Comparison of ENCODE assay signal across 20 mouse cellular contexts in the genomic region with DNA sequence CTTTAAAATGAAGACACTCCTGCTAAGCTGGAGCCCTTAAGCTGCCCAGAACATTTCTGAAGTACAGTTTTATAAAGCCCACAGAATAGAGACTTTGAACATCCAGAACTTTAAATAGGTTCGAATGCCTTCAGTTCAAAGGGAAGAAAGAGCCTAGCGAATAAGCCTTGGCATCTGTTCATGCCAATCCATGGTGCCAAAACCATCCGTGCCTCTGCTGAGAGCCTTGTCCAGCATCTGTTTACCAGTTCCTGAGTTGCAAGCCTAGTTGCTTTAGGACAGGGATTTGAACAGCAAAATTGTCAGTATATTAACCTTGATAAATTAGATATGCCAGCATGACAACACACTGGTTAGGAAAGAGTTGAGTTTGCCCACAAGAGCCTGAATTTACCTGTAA.
DNase-seq lines count a peak whose midpoint lies in the region; ATAC-seq and TF ChIP-seq lines count a peak whose summit lies in the region.
"Had no signal": no experiment of that assay in that cellular context is flagged by ENCODE, and none has a peak within 500 bp of the region (broad histone marks: within the 10 kb centered on the region; RNA-seq: fewer than 3 reads in every experiment).

No protein-coding gene starts in this region.

- ATAC-seq in liver, postnatal 0 days = no peak
- ATAC-seq: forebrain, embryonic 16.5 days had no signal

- H3K9ac ChIP-seq in liver, adult 2 months (ENCODE audit: low read depth, low read length) = no peak overlapping the region
- H3K9ac ChIP-seq in liver, postnatal 0 days (replicated peaks) = no peak overlapping the region
- H3K9ac ChIP-seq: embryonic facial prominence, embryonic 13.5 days; embryonic facial prominence, embryonic 15.5 days; forebrain, embryonic 12.5 days had no signal

- WGBS in liver, adult 2 months = 32% methylated on average over 3 of the region's 3 CpGs
- 74% methylated on average over 3 of the region's 3 CpGs for WGBS in liver, postnatal 0 days (ENCODE audit: insufficient replicate concordance)

- no peak for TF ChIP-seq EP300 in liver, postnatal 0 days (IDR thresholded peaks at IDR 0.05; ENCODE audit: low read depth)

- no peak for TF ChIP-seq CTCF in liver, adult 2 months (IDR thresholded peaks at IDR 0.05; ENCODE audit: low read depth, low read length)
- TF ChIP-seq CTCF in liver, postnatal 0 days (IDR thresholded peaks at IDR 0.05; ENCODE audit: low read depth) = no peak

- H3K4me1 ChIP-seq in liver, adult 2 months (ENCODE audit: control insufficient read depth, insufficient read depth, low read length) = peaks cover 3% of the 10 kb centered on the region; the same call in 1 of the 2 replicates
- 0 out of 2 replicates have a peak, but pooled peaks cover 2% of the 10 kb centered on the region for H3K4me1 ChIP-seq in liver, postnatal 0 days (ENCODE audit: insufficient read depth)
- H3K4me1 ChIP-seq: embryonic facial prominence, embryonic 15.5 days; forebrain, embryonic 10.5 days; forebrain, embryonic 12.5 days had no signal

- peaks cover 5% of the 10 kb centered on the region; the same call in 1 of the 2 replicates for H3K27me3 ChIP-seq in liver, adult 2 months (ENCODE audit: control insufficient read depth, insufficient read depth, low read length)
- no peaks in the 10 kb centered on the region for H3K27me3 ChIP-seq in liver, postnatal 0 days (ENCODE audit: insufficient read depth, low read length)
- H3K27me3 ChIP-seq: embryonic facial prominence, embryonic 13.5 days; embryonic facial prominence, embryonic 15.5 days had no signal

- no peaks in the 10 kb centered on the region for H3K36me3 ChIP-seq in liver, adult 2 months (ENCODE audit: control insufficient read depth, insufficient read depth, low read length)
- no peaks in the 10 kb centered on the region for H3K36me3 ChIP-seq in liver, postnatal 0 days (replicated peaks; ENCODE audit: insufficient read depth, low read length)
- H3K36me3 ChIP-seq: embryonic facial prominence, embryonic 13.5 days; embryonic facial prominence, embryonic 15.5 days; forebrain, embryonic 10.5 days; forebrain, embryonic 12.5 days had no signal

- no peaks in the 10 kb centered on the region for H3K79me2 ChIP-seq in liver, adult 2 months (ENCODE audit: control insufficient read depth, insufficient read depth, low read length)

- no peaks in the 10 kb centered on the region for H3K9me3 ChIP-seq in liver, postnatal 0 days (ENCODE audit: low read length)
- H3K9me3 ChIP-seq: embryonic facial prominence, embryonic 13.5 days; embryonic facial prominence, embryonic 15.5 days; forebrain, embryonic 12.5 days had no signal

- H3K4me2 ChIP-seq in liver, postnatal 0 days (ENCODE audit: low read depth, low read length) = no peak overlapping the region
- H3K4me2 ChIP-seq: embryonic facial prominence, embryonic 13.5 days; embryonic facial prominence, embryonic 15.5 days; forebrain, embryonic 12.5 days had no signal

- DNase-seq in cerebellum, postnatal 14 days = peak; percentile 29 to 34
- DNase-seq in cerebellum, postnatal 4 days (ENCODE audit: low spot score in 2 of 2) = no peak
- DNase-seq in heart, adult 11 months = peak; percentile 4
- DNase-seq in heart, postnatal 4 days = no peak
- DNase-seq in liver, adult 2 months (ENCODE audit: extremely low read depth, low read depth, low spot score) = peak; percentile 1
- DNase-seq in liver, postnatal 0 days = no peak
- peak; percentile 33 to 40 for DNase-seq in right cerebral cortex, postnatal 10 days (ENCODE audit: low spot score in 2 of 2)
- no peak for DNase-seq in right cerebral cortex, postnatal 25 days
- DNase-seq: adrenal gland, adult 2 months; adrenal gland, postnatal 10 days; adrenal gland, postnatal 25 days; cerebellum, adult 11 months; cerebellum, adult 9-10 months; embryo, embryonic 11 days had no signal

- no peak overlapping the region for H3K27ac ChIP-seq in liver, adult 2 months (replicated peaks; ENCODE audit: insufficient read depth, low read depth, low read length)
- H3K27ac ChIP-seq in liver, postnatal 0 days (ENCODE audit: low read depth) = no peak overlapping the region
- H3K27ac ChIP-seq: embryonic facial prominence, embryonic 13.5 days; embryonic facial prominence, embryonic 15.5 days; forebrain, embryonic 10.5 days; forebrain, embryonic 12.5 days had no signal

- TF ChIP-seq POLR2A in liver, adult 2 months (IDR thresholded peaks at IDR 0.05; ENCODE audit: extremely low read depth, insufficient read depth, low read length) = no peak

- no peak overlapping the region for H3K4me3 ChIP-seq in liver, adult 2 months (ENCODE audit: insufficient read depth, low read depth, low read length)
- no peak overlapping the region for H3K4me3 ChIP-seq in liver, postnatal 0 days (ENCODE audit: low read depth, low read length)
- H3K4me3 ChIP-seq: embryonic facial prominence, embryonic 13.5 days; embryonic facial prominence, embryonic 15.5 days; erythroblast, embryonic 14.5 days; forebrain, embryonic 10.5 days; forebrain, embryonic 12.5 days had no signal

Comparison
In these comparisons a context has a peak if more than half of its experiments do, and no peak if none do; other contexts are left out.
1. DNase-seq: peak in cerebellum, postnatal 14 days (2 of 2), heart, adult 11 months (single experiment), liver, adult 2 months (single experiment) and right cerebral cortex, postnatal 10 days (2 of 2); none in cerebellum, postnatal 4 days (0 of 2), heart, postnatal 4 days (single experiment), liver, postnatal 0 days (single experiment) and right cerebral cortex, postnatal 25 days (single experiment).